Mouse (Mus musculus): ENCODE data around the gene D17Wsu92e. TPM values are rescaled to one million over a fixed set of nuclear protein-coding genes. Genes with fewer than 3 reads are reported as not detected.

Gene D17Wsu92e
- polyA plus RNA-seq, 1 experiment, result 111 TPM

- no peak for TF ChIP-seq POLR2A (IDR thresholded peaks at IDR 0.05; ENCODE audit: control insufficient read depth, low read depth, low read length)
- no peak for TF ChIP-seq CTCF (IDR thresholded peaks at IDR 0.05; ENCODE audit: control insufficient read depth, insufficient read depth, insufficient replicate concordance, low read depth, low read length)
- Histone ChIP-seq H3K36me3 (ENCODE audit: control insufficient read depth, insufficient read depth, low read length) (no peaks in the 10 kb centered on the region), H3K27me3 (ENCODE audit: control insufficient read depth, insufficient read depth, low read length) (no peaks in the 10 kb centered on the region), H3K4me1 (ENCODE audit: control insufficient read depth, insufficient read depth, low read length) (no peaks in the 10 kb centered on the region), H3K4me3 (ENCODE audit: control insufficient read depth, low read depth, low read length) (no peak overlapping the region), H3K27ac (ENCODE audit: control insufficient read depth, insufficient read depth, low read depth, low read length) (no peak overlapping the region)
These were observed 36.9 kb downstream of the D17Wsu92e start for GRCm38 (mm10) chr17:27783567-27783966.

GRCm38 (mm10) chr17:27781059-27781687, 39.3 kb downstream of the D17Wsu92e start:
- TF ChIP-seq CTCF (IDR thresholded peaks at IDR 0.05; ENCODE audit: control insufficient read depth, insufficient read depth, insufficient replicate concordance, low read depth, low read length), result no peak
- no peak for TF ChIP-seq POLR2A (IDR thresholded peaks at IDR 0.05; ENCODE audit: control insufficient read depth, low read depth, low read length)
- no peak overlapping the region for H3K4me3 ChIP-seq (ENCODE audit: control insufficient read depth, low read depth, low read length)
- no peaks in the 10 kb centered on the region for H3K27me3 ChIP-seq (ENCODE audit: control insufficient read depth, insufficient read depth, low read length)
- H3K27ac ChIP-seq (ENCODE audit: control insufficient read depth, insufficient read depth, low read depth, low read length), result no peak overlapping the region
- no peaks in the 10 kb centered on the region for H3K36me3 ChIP-seq (ENCODE audit: control insufficient read depth, insufficient read depth, low read length)
- 0 out of 2 replicates have a peak, but pooled peaks cover 2% of the 10 kb centered on the region for H3K4me1 ChIP-seq (ENCODE audit: control insufficient read depth, insufficient read depth, low read length)

- TF ChIP-seq CTCF (IDR thresholded peaks at IDR 0.05; ENCODE audit: control insufficient read depth, insufficient read depth, insufficient replicate concordance, low read depth, low read length), result no peak
- no peak for TF ChIP-seq POLR2A (IDR thresholded peaks at IDR 0.05; ENCODE audit: control insufficient read depth, low read depth, low read length)
- no peaks in the 10 kb centered on the region for H3K36me3 ChIP-seq (ENCODE audit: control insufficient read depth, insufficient read depth, low read length)
- no peak overlapping the region for H3K4me3 ChIP-seq (ENCODE audit: control insufficient read depth, low read depth, low read length)
These were observed 40.7 kb downstream of the D17Wsu92e start for GRCm38 (mm10) chr17:27779755-27780154.

GRCm38 (mm10) chr17:27778671-27779355, 41.6 kb downstream of the D17Wsu92e start:
- Histone ChIP-seq H3K27ac (ENCODE audit: control insufficient read depth, insufficient read depth, low read depth, low read length) (no peak overlapping the region), H3K27me3 (ENCODE audit: control insufficient read depth, insufficient read depth, low read length) (no peaks in the 10 kb centered on the region), H3K36me3 (ENCODE audit: control insufficient read depth, insufficient read depth, low read length) (no peaks in the 10 kb centered on the region), H3K4me3 (ENCODE audit: control insufficient read depth, low read depth, low read length) (no peak overlapping the region), H3K4me1 (ENCODE audit: control insufficient read depth, insufficient read depth, low read length) (0 out of 2 replicates have a peak, but pooled peaks cover 2% of the 10 kb centered on the region)
- TF ChIP-seq POLR2A (IDR thresholded peaks at IDR 0.05; ENCODE audit: control insufficient read depth, low read depth, low read length), result no peak
- no peak for TF ChIP-seq CTCF (IDR thresholded peaks at IDR 0.05; ENCODE audit: control insufficient read depth, insufficient read depth, insufficient replicate concordance, low read depth, low read length)

More at GRCm38 (mm10) chr17:27779755-27780154, 40.7 kb downstream of the D17Wsu92e start:
- no peak overlapping the region for H3K27ac ChIP-seq (ENCODE audit: control insufficient read depth, insufficient read depth, low read depth, low read length)
- H3K4me1 ChIP-seq (ENCODE audit: control insufficient read depth, insufficient read depth, low read length), result 0 out of 2 replicates have a peak, but pooled peaks cover 2% of the 10 kb centered on the region
- no peaks in the 10 kb centered on the region for H3K27me3 ChIP-seq (ENCODE audit: control insufficient read depth, insufficient read depth, low read length)

GRCm38 (mm10) chr17:27777823-27778222, 42.6 kb downstream of the D17Wsu92e start:
- H3K27me3 ChIP-seq (ENCODE audit: control insufficient read depth, insufficient read depth, low read length), result no peaks in the 10 kb centered on the region
- 0 out of 2 replicates have a peak, but pooled peaks cover 2% of the 10 kb centered on the region for H3K4me1 ChIP-seq (ENCODE audit: control insufficient read depth, insufficient read depth, low read length)
- H3K36me3 ChIP-seq (ENCODE audit: control insufficient read depth, insufficient read depth, low read length), result no peaks in the 10 kb centered on the region
- no peak overlapping the region for H3K4me3 ChIP-seq (ENCODE audit: control insufficient read depth, low read depth, low read length)
- no peak overlapping the region for H3K27ac ChIP-seq (ENCODE audit: control insufficient read depth, insufficient read depth, low read depth, low read length)
- no peak for TF ChIP-seq CTCF (IDR thresholded peaks at IDR 0.05; ENCODE audit: control insufficient read depth, insufficient read depth, insufficient replicate concordance, low read depth, low read length)
- no peak for TF ChIP-seq POLR2A (IDR thresholded peaks at IDR 0.05; ENCODE audit: control insufficient read depth, low read depth, low read length)

- no peaks in the 10 kb centered on the region for H3K36me3 ChIP-seq (ENCODE audit: control insufficient read depth, insufficient read depth, low read length)
- H3K4me3 ChIP-seq (ENCODE audit: control insufficient read depth, low read depth, low read length), result no peak overlapping the region
- no peak overlapping the region for H3K27ac ChIP-seq (ENCODE audit: control insufficient read depth, insufficient read depth, low read depth, low read length)
- H3K27me3 ChIP-seq (ENCODE audit: control insufficient read depth, insufficient read depth, low read length), result no peaks in the 10 kb centered on the region
- 0 out of 2 replicates have a peak, but pooled peaks cover 2% of the 10 kb centered on the region for H3K4me1 ChIP-seq (ENCODE audit: control insufficient read depth, insufficient read depth, low read length)
- no peak for TF ChIP-seq CTCF (IDR thresholded peaks at IDR 0.05; ENCODE audit: control insufficient read depth, insufficient read depth, insufficient replicate concordance, low read depth, low read length)
- no peak for TF ChIP-seq POLR2A (IDR thresholded peaks at IDR 0.05; ENCODE audit: control insufficient read depth, low read depth, low read length)
These were observed 46.2 kb downstream of the D17Wsu92e start for GRCm38 (mm10) chr17:27774198-27774597.

- no peaks in the 10 kb centered on the region for H3K27me3 ChIP-seq (ENCODE audit: control insufficient read depth, insufficient read depth, low read length)
- H3K4me3 ChIP-seq (ENCODE audit: control insufficient read depth, low read depth, low read length), result no peak overlapping the region
- no peak overlapping the region for H3K27ac ChIP-seq (ENCODE audit: control insufficient read depth, insufficient read depth, low read depth, low read length)
- no peaks in the 10 kb centered on the region for H3K36me3 ChIP-seq (ENCODE audit: control insufficient read depth, insufficient read depth, low read length)
- no peaks in the 10 kb centered on the region for H3K4me1 ChIP-seq (ENCODE audit: control insufficient read depth, insufficient read depth, low read length)
- no peak for TF ChIP-seq POLR2A (IDR thresholded peaks at IDR 0.05; ENCODE audit: control insufficient read depth, low read depth, low read length)
- no peak for TF ChIP-seq CTCF (IDR thresholded peaks at IDR 0.05; ENCODE audit: control insufficient read depth, insufficient read depth, insufficient replicate concordance, low read depth, low read length)
These were observed 48.8 kb downstream of the D17Wsu92e start for GRCm38 (mm10) chr17:27771616-27772015.

Data from testis, adult 2 months (tissue).